Mouse (Mus musculus) ES-Bruce4 (cell line): ENCODE data around the gene Atg2a. TPM values are rescaled to one million over a fixed set of nuclear protein-coding genes. Genes with fewer than 3 reads are reported as not detected.

Experiments used
- H3K27ac ChIP-seq: 2 replicates; pipeline ENCODE4 v1.5.1; 2012; ENCODE audit warnings: low read length, inconsistent platforms; ENCODE audit not compliant: insufficient read depth
- H3K27me3 ChIP-seq: 2 replicates; pipeline ENCODE4 v1.6.1; 2012; ENCODE audit warnings: mild to moderate bottlenecking, low read length, inconsistent platforms; ENCODE audit not compliant: control insufficient read depth, poor library complexity, insufficient read depth, severe bottlenecking
- H3K36me3 ChIP-seq: 2 replicates; pipeline ENCODE4 v1.6.1; 2012; ENCODE audit warnings: inconsistent platforms, mild to moderate bottlenecking, low read length, moderate library complexity; ENCODE audit not compliant: control insufficient read depth, poor library complexity, insufficient read depth, severe bottlenecking
- H3K4me1 ChIP-seq: one replicate; pipeline ENCODE4 v1.8.1; 2011; ENCODE audit warnings: low read length; ENCODE audit not compliant: control insufficient read depth, insufficient read depth
- H3K4me3 ChIP-seq: 2 replicates; pipeline ENCODE4 v1.5.1; 2011; ENCODE audit warnings: low read depth, mild to moderate bottlenecking, low read length
- H3K9ac ChIP-seq: 2 replicates; pipeline ENCODE4 v1.6.1; 2012; ENCODE audit warnings: low read depth, mild to moderate bottlenecking, inconsistent platforms; ENCODE audit not compliant: poor library complexity, severe bottlenecking
- H3K9me3 ChIP-seq: replicated peaks from 2 replicates; pipeline ENCODE4 v1.6.1; 2012; ENCODE audit warnings: mild to moderate bottlenecking, low read length, inconsistent platforms; ENCODE audit not compliant: control insufficient read depth, poor library complexity, insufficient read depth, severe bottlenecking
- CTCF ChIP-seq: IDR thresholded peaks from one replicate; pipeline ENCODE4 v1.8.1; 2011; ENCODE audit warnings: low read depth, low read length
- EP300 ChIP-seq: IDR thresholded peaks from 2 replicates; pipeline ENCODE4 v1.6.1; 2011; ENCODE audit warnings: low read depth, low read length; ENCODE audit not compliant: insufficient read depth
- POLR2A ChIP-seq: IDR thresholded peaks from one replicate; pipeline ENCODE4 v1.8.1; 2011; ENCODE audit warnings: low read length; ENCODE audit not compliant: insufficient read depth
- polyA plus RNA-seq: library from polyadenylated mRNA; stranded (reverse); fragments of >200 nt; gene quantifications from 2 replicates; pipeline ENCODE4 v1.2.4, GENCODE M21; 2011; ENCODE audit warnings: low read depth; ENCODE audit not compliant: missing spikeins, insufficient read depth, insufficient read length

The Atg2a gene
- polyA plus RNA-seq, 1 experiment, result 10.9 TPM

- H3K4me1 ChIP-seq, result peaks cover 11% of the 10 kb centered on the region
- no peak overlapping the region for H3K4me3 ChIP-seq
- no peaks in the 10 kb centered on the region for H3K27me3 ChIP-seq
- TF ChIP-seq CTCF, result no peak
- no peak; the same call in 1 of the 2 replicates for TF ChIP-seq EP300
- TF ChIP-seq POLR2A, result no peak
- H3K27ac ChIP-seq, result peak overlapping the region; percentile 34; the same call in 1 of the 2 replicates
- H3K36me3 ChIP-seq, result peaks cover 14% of the 10 kb centered on the region
- H3K9me3 ChIP-seq, result no peaks in the 10 kb centered on the region
- H3K9ac ChIP-seq, result no peak overlapping the region
Measured at GRCm38 (mm10) chr19:6300402-6300841, 59.0 kb downstream of the Atg2a start.

GRCm38 (mm10) chr19:6302114-6302513 is 60.6 kb downstream of the Atg2a start:
- TF ChIP-seq EP300, result no peak
- TF ChIP-seq POLR2A, result no peak
- no peak for TF ChIP-seq CTCF
- Histone ChIP-seq H3K27me3 (no peaks in the 10 kb centered on the region), H3K36me3 (peaks cover 8% of the 10 kb centered on the region; the same call in 1 of the 2 replicates), H3K27ac (peak overlapping the region; percentile 10; the same call in 1 of the 2 replicates), H3K4me1 (peaks cover 11% of the 10 kb centered on the region), H3K4me3 (no peak overlapping the region), H3K9me3 (no peaks in the 10 kb centered on the region), H3K9ac (no peak overlapping the region)

- no peak overlapping the region for H3K4me3 ChIP-seq
- no peaks in the 10 kb centered on the region for H3K27me3 ChIP-seq
- H3K9ac ChIP-seq, result peak overlapping the region; percentile 40
- H3K36me3 ChIP-seq, result peaks cover 8% of the 10 kb centered on the region; the same call in 1 of the 2 replicates
- peak overlapping the region; percentile 31; the same call in 1 of the 2 replicates for H3K27ac ChIP-seq
- peaks cover 8% of the 10 kb centered on the region for H3K4me1 ChIP-seq
- TF ChIP-seq EP300 (peak; percentile 68), CTCF (no peak), POLR2A (no peak)
- H3K9me3 ChIP-seq, result no peaks in the 10 kb centered on the region
Measured at GRCm38 (mm10) chr19:6302522-6302921, 61.1 kb downstream of the Atg2a start.

DNA sequence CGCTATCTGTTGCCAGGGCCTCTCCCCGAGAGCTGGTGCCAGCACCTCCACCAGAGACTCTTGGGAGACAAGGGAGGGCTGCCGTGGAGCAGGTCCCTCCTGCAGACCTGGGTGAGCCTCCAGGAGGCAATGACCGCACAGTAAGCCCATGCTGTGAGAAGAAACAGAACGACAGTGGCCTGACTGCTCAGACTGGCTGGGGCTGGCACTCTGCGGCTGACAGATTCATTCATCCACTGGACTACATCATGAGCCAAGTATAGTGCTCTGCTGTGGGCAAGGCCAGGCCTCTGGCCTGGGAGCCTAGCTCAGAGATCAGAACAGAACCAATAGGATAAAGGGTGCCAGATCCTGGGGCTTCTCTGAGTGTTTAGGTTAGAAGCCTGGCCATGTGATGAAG is 62.4 kb downstream of the Atg2a start:
- H3K4me1 ChIP-seq, result peaks cover 8% of the 10 kb centered on the region
- H3K36me3 ChIP-seq, result peaks cover 2% of the 10 kb centered on the region; the same call in 1 of the 2 replicates
- H3K9ac ChIP-seq, result no peak overlapping the region
- no peak for TF ChIP-seq CTCF
- TF ChIP-seq EP300, result no peak
- no peak for TF ChIP-seq POLR2A
- H3K4me3 ChIP-seq, result no peak overlapping the region
- no peaks in the 10 kb centered on the region for H3K27me3 ChIP-seq
- no peaks in the 10 kb centered on the region for H3K9me3 ChIP-seq
- H3K27ac ChIP-seq, result no peak overlapping the region

- Histone ChIP-seq H3K9me3 (no peaks in the 10 kb centered on the region), H3K27ac (no peak overlapping the region), H3K27me3 (no peaks in the 10 kb centered on the region), H3K9ac (peak overlapping the region; percentile 16; the same call in 1 of the 2 replicates), H3K4me3 (no peak overlapping the region), H3K4me1 (peaks cover 5% of the 10 kb centered on the region), H3K36me3 (peaks cover 8% of the 10 kb centered on the region)
- TF ChIP-seq POLR2A (no peak), CTCF (peak; percentile 96), EP300 (no peak)
Measured at GRCm38 (mm10) chr19:6304787-6305516, 63.5 kb downstream of the Atg2a start.

DNA sequence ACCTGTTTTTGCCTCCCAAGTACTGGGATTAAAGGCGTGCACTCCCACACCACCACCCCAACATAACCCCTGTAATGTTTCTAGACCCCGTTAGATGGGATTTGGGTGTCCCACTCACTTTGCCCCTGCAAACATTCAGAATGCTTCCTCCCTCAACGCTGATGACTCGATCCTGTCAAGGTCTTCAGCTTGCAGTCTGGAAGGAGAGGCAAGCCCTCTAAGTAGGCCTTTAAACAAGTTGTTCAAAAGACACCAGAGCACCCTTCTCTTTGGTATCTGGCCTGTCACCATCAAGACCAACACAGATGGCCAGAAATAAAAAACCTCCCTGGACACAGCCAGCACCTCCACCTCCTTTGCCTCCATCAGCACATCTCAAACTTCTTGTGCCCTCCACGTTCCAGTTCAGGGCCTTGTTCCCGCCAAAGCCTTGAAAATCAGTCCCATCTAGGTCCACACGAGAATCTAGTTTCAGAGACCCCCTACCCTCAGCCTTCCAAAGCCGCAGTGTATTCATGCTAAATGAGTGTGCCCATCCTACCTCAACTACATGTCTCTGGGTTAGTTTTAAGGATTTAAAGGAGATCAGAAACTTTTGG is 64.1 kb downstream of the Atg2a start:
- H3K4me1 ChIP-seq, result peaks cover 2% of the 10 kb centered on the region
- H3K4me3 ChIP-seq, result peak overlapping the region; percentile 78
- H3K9ac ChIP-seq, result peak overlapping the region; percentile 76
- H3K9me3 ChIP-seq, result no peaks in the 10 kb centered on the region
- no peaks in the 10 kb centered on the region for H3K27me3 ChIP-seq
- no peak overlapping the region for H3K27ac ChIP-seq
- TF ChIP-seq CTCF (no peak), POLR2A (no peak), EP300 (no peak)
- H3K36me3 ChIP-seq, result peaks cover 15% of the 10 kb centered on the region
